Mouse (Mus musculus): Measurements from ENCODE around the gene Mnt.

- no peak for TF ChIP-seq CTCF (conservative IDR thresholded peaks at IDR 0.05; ENCODE audit: low read length)
- TF ChIP-seq NANOG (IDR thresholded peaks at IDR 0.05; ENCODE audit: borderline replicate concordance, low read length) = no peak
These were observed 9.4 kb downstream of the Mnt start for GRCm38 (mm10) chr11:74839860-74840715.

Data from E14TG2a.4 (cell line).